Mouse (Mus musculus) spleen, adult 10 weeks (tissue): ENCODE data around the gene Hsd17b3. TPM values are rescaled to one million over a fixed set of nuclear protein-coding genes. Genes with fewer than 3 reads are reported as not detected.

Source experiments
- polyA plus RNA-seq: library from polyadenylated mRNA; stranded (reverse); fragments of 350-450 nt; fragmentation: Illumina TruSeq; extraction: RNeasy Lipid Tissue Mini Kit (QIAGEN cat#74804); gene quantifications from one replicate; pipeline ENCODE4 v1.2.3, GENCODE M21; 2015; ENCODE audit warnings: low replicate concordance; ENCODE audit not compliant: insufficient read depth

The Hsd17b3 gene
- not detected for polyA plus RNA-seq

DNA sequence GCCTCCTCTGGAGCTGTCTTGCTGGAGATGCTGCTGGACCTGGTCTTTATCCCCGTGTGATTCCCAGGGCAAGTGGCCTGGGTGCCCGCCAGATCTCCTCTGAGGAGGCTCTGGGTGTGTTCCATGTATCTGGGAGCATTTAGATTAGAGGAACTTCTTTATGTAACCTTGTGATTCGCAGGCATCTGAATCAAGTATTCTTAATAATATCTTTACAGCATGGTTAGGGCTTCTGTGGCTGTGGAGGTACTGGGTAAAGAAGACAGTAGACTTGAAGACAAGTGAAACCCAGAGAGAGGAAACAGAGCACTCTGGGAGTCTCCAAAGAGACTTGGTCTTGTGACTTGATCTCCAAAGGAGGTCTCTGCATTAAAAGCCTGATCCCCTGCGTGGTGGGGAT lies at the start of gene Hsd17b3:
TSS of gene Hsd17b3 (minus strand) at position 101 of the 400 bp plus-strand sequence.

GRCm38 (mm10) chr13:64128858-64129615 lies 40.0 kb upstream of the Hsd17b3 start, which contains the start of gene Slc35d2:
Gene Slc35d2, minus strand, starts transcription at chr13:64129368.

Other genes starting within 250 kb of the Hsd17b3 start
- 18.2 TPM for gene Slc35d2, start 40.1 kb upstream of the Hsd17b3 start, polyA plus RNA-seq
- gene Zfp367, start 64.0 kb upstream of the Hsd17b3 start, polyA plus RNA-seq: 28.0 TPM
- 22.2 TPM for gene Habp4, start 72.6 kb upstream of the Hsd17b3 start, polyA plus RNA-seq
- gene Cdc14b, start 186.1 kb upstream of the Hsd17b3 start, polyA plus RNA-seq: 16.6 TPM
- 40.1 TPM for gene Aaed1, start 223.5 kb upstream of the Hsd17b3 start, polyA plus RNA-seq